Mouse (Mus musculus): Measurements from ENCODE around the gene Gli3.

DNA sequence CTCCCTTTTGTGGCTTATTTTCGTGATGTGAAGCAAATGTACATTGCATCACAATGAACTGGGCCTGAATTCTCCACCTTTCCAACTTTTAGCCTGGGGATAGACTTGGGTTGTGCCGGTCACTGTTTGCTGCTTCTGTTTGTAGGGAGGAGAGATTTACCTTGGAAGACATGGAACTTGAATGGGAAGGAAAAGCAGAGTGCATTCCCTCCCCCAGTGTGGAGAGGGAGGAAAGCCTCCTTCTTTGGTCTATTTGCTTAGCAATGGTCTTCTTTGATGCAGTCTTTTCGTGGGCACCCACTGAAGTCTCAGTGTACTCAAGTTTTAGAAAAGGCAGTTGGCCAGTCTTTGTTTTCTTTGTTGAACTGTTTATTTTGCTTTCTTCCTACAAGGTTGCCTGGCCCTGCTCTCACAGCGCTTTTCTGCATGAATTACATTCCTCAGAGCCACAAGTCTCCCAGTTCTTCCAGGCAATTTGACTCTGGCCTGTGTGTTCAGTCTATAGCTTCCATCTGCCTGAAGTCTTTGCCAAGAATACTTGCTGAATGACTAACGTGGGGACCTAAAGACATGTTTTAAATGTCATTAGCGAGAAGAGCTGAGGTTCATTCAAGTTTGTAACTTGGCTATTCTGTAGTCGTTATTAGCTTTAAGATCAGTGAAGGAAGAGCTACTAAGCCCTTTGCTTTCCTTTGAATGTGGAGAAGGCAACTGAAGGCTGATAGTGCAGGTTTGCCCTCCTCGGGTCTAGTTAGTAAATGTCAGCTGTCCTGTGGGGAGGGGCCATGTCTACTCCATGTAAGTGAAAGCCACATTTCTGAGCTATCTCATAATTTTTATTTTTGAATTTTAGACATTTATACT is 161.7 kb downstream of the Gli3 start:
- TF ChIP-seq CTCF (IDR thresholded peaks at IDR 0.05; ENCODE audit: control insufficient read depth, insufficient read depth, low read length) (no peak), POLR2A (IDR thresholded peaks at IDR 0.05; ENCODE audit: borderline replicate concordance, control insufficient read depth, low read depth, low read length) (no peak)
